Mouse (Mus musculus) cerebellum, adult 2 months (tissue): ENCODE data around the gene Arhgap45.

Experiments
- CTCF ChIP-seq: fragments of 200-500 bp; IDR thresholded peaks from 2 replicates; pipeline ENCODE4 v1.5.1; 2011; ENCODE audit warnings: low read depth, mild to moderate bottlenecking, control low read depth, low read length, moderate library complexity, borderline replicate concordance; ENCODE audit not compliant: insufficient read depth
- POLR2A ChIP-seq: fragments of 200-500 bp; IDR thresholded peaks from 2 replicates; pipeline ENCODE4 v1.6.1; 2011; ENCODE audit warnings: low read length, control low read depth, borderline replicate concordance; ENCODE audit not compliant: insufficient read depth

DNA sequence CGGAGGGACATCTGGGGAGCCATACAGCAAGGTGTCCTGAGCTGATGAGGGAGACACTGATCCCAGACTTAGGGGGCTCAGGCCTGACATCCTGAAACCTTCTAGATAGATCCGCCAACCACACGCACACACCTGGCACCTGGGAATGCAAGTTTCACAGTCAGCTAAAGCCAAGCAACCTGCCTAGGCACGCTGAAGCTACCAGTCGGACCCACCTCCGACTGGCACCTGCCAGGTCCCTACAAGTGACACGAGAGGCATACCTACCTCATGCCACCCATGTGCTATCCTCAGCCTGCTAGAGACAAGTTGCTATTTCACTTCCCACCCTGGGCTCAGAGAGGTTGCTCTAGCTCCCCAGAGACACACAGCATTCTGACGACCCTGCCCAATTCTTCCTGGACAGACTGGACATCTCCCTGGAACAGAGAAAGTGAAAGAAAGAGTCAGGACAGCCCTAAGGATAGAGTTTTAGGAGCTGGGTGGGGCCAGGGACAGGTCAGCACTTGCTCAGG lies 27.1 kb upstream of the Arhgap45 start:
- TF ChIP-seq CTCF (no peak), POLR2A (no peak)
